Mouse (Mus musculus) forebrain, postnatal 0 days (tissue): ENCODE data around the gene Pex12. TPM values are rescaled to one million over a fixed set of nuclear protein-coding genes. Genes with fewer than 3 reads are reported as not detected.

Source experiments
- ATAC-seq: fragments of 200-750 bp; cut with Nextera tagmentation; 2 replicates; pipeline ENCODE4 v1.8.0; 2017; ENCODE audit warnings: mild to moderate bottlenecking, moderate library complexity
- DNase-seq: peaks from one replicate; pipeline ENCODE4 v3.0.0-alpha.2; 2015
- H3K27ac ChIP-seq: fragments of 300-500 bp; sonication (generic); 2 replicates; pipeline ENCODE4 v1.5.1; 2014; ENCODE audit warnings: low read depth, mild to moderate bottlenecking, antibody characterized with exemption, low read length, moderate library complexity, mixed read lengths
- H3K27me3 ChIP-seq: fragments of 300-500 bp; sonication (generic); 2 replicates; pipeline ENCODE4 v1.6.1; 2014; ENCODE audit warnings: mild to moderate bottlenecking, low read length, mixed read lengths; ENCODE audit not compliant: insufficient read depth
- H3K36me3 ChIP-seq: fragments of 300-500 bp; sonication (generic); 2 replicates; pipeline ENCODE4 v1.6.1; 2014; ENCODE audit warnings: mild to moderate bottlenecking, moderate library complexity; ENCODE audit not compliant: insufficient read depth
- H3K4me1 ChIP-seq: fragments of 300-500 bp; sonication (generic); 2 replicates; pipeline ENCODE4 v1.6.1; 2014; ENCODE audit warnings: antibody characterized with exemption; ENCODE audit not compliant: insufficient read depth
- H3K4me2 ChIP-seq: fragments of 300-500 bp; sonication (generic); 2 replicates; pipeline ENCODE4 v1.6.1; 2014; ENCODE audit warnings: low read depth, mild to moderate bottlenecking, moderate library complexity
- H3K4me3 ChIP-seq: fragments of 300-500 bp; sonication (generic); 2 replicates; pipeline ENCODE4 v1.5.1; 2014; ENCODE audit warnings: low read depth, low read length, mixed read lengths
- H3K9ac ChIP-seq: fragments of 300-500 bp; sonication (generic); 2 replicates; pipeline ENCODE4 v1.6.1; 2014; ENCODE audit warnings: mild to moderate bottlenecking
- H3K9me3 ChIP-seq: fragments of 300-500 bp; sonication (generic); 2 replicates; pipeline ENCODE4 v1.6.1; 2016; ENCODE audit warnings: low read length
- CTCF ChIP-seq: sonication (generic); IDR thresholded peaks from 2 replicates; pipeline ENCODE4 v1.5.1; 2016; ENCODE audit warnings: antibody characterized with exemption, control low read depth, low read depth
- WGBS: fragments of 180-500 bp; shearing (Covaris S2); extraction: QIAGEN DNeasy Blood & Tissue Kit; methylation state at CpG from one replicate; pipeline ENCODE4 v1.1.7; 2014; 5-methylcytosine and 5-hydroxymethylcytosine counted together
- polyA plus RNA-seq: library from polyadenylated mRNA; unstranded; fragments of >200 nt; fragmentation: Nextera tagmentation; extraction: Ambion mirVana; gene quantifications from 2 replicates; pipeline ENCODE4 v1.2.1, GENCODE M21; 2015
- total RNA-seq: library from RNA; depleted of rRNA; stranded (reverse); fragments of >200 nt; gene quantifications from 2 replicates; pipeline ENCODE4 v1.2.3, GENCODE M21; 2014

The Pex12 gene
- total and polyA plus RNA-seq, 2 experiments from 2014 or later = 12.8 to 16.2 TPM

GRCm38 (mm10) chr11:83312471-83312870 is 10.1 kb upstream of the Pex12 start:
- Histone ChIP-seq H3K9me3 (no peaks in the 10 kb centered on the region), H3K27ac (no peak overlapping the region), H3K4me3 (no peak overlapping the region), H3K27me3 (no peaks in the 10 kb centered on the region), H3K36me3 (peaks cover 26% of the 10 kb centered on the region), H3K9ac (no peak overlapping the region), H3K4me2 (no peak overlapping the region), H3K4me1 (no peaks in the 10 kb centered on the region)
- no peak for ATAC-seq
- no peak for TF ChIP-seq CTCF
- WGBS = 58% methylated on average over 5 of the region's 5 CpGs
- DNase-seq = no peak

- WGBS = 84% methylated on average over 4 of the region's 4 CpGs
- Histone ChIP-seq H3K4me1 (peaks cover 16% of the 10 kb centered on the region; the same call in 1 of the 2 replicates), H3K27me3 (no peaks in the 10 kb centered on the region), H3K4me2 (no peak overlapping the region), H3K9me3 (no peaks in the 10 kb centered on the region), H3K27ac (no peak overlapping the region), H3K4me3 (no peak overlapping the region), H3K36me3 (peaks cover 15% of the 10 kb centered on the region; the same call in 1 of the 2 replicates), H3K9ac (no peak overlapping the region)
- DNase-seq = no peak
- no peak for ATAC-seq
- TF ChIP-seq CTCF = no peak
These were observed 4.4 kb upstream of the Pex12 start for GRCm38 (mm10) chr11:83306700-83307253.

GRCm38 (mm10) chr11:83304485-83304884 is 2.1 kb upstream of the Pex12 start:
- ATAC-seq = no peak
- H3K4me2 ChIP-seq = peak overlapping the region; percentile 52
- 86% methylated on average over 2 of the region's 2 CpGs for WGBS
- peaks cover 16% of the 10 kb centered on the region; the same call in 1 of the 2 replicates for H3K4me1 ChIP-seq
- no peak overlapping the region for H3K4me3 ChIP-seq
- peaks cover 10% of the 10 kb centered on the region; the same call in 1 of the 2 replicates for H3K36me3 ChIP-seq
- no peak for TF ChIP-seq CTCF
- H3K9ac ChIP-seq = peak overlapping the region; percentile 93; the same call in 1 of the 2 replicates
- H3K27me3 ChIP-seq = no peaks in the 10 kb centered on the region
- no peaks in the 10 kb centered on the region for H3K9me3 ChIP-seq
- no peak for DNase-seq
- no peak overlapping the region for H3K27ac ChIP-seq

GRCm38 (mm10) chr11:83303751-83304150 is 1.4 kb upstream of the Pex12 start:
- H3K4me2 ChIP-seq = peak overlapping the region; percentile 52
- H3K4me3 ChIP-seq = peak overlapping the region; percentile 98
- no peaks in the 10 kb centered on the region for H3K9me3 ChIP-seq
- peaks cover 8% of the 10 kb centered on the region; the same call in 1 of the 2 replicates for H3K36me3 ChIP-seq
- DNase-seq (no peak), ATAC-seq (no peak)
- H3K4me1 ChIP-seq = peaks cover 16% of the 10 kb centered on the region; the same call in 1 of the 2 replicates
- H3K27ac ChIP-seq = no peak overlapping the region
- H3K9ac ChIP-seq = peak overlapping the region; percentile 93
- 64% methylated on average over 5 of the region's 5 CpGs for whole genome bisulfite sequencing
- H3K27me3 ChIP-seq = no peaks in the 10 kb centered on the region
- TF ChIP-seq CTCF = no peak

- peak overlapping the region; percentile 93 for H3K9ac ChIP-seq
- peak overlapping the region; percentile 98 for H3K27ac ChIP-seq
- H3K4me1 ChIP-seq = peaks cover 23% of the 10 kb centered on the region
- H3K4me2 ChIP-seq = peak overlapping the region; percentile 52
- 7% methylated on average over 10 of the region's 10 CpGs for WGBS
- peak overlapping the region; percentile 98 for H3K4me3 ChIP-seq
- no peaks in the 10 kb centered on the region for H3K36me3 ChIP-seq
- ATAC-seq = no peak
- TF ChIP-seq CTCF = peak; percentile 34; the same call in 1 of the 2 replicates
- no peak for DNase-seq
- no peaks in the 10 kb centered on the region for H3K27me3 ChIP-seq
- H3K9me3 ChIP-seq = no peaks in the 10 kb centered on the region
These were observed 262 bp downstream of the Pex12 start for GRCm38 (mm10) chr11:83302124-83302523.

- H3K36me3 ChIP-seq = no peaks in the 10 kb centered on the region
- no peak for ATAC-seq
- no peak overlapping the region for H3K4me2 ChIP-seq
- H3K27ac ChIP-seq = no peak overlapping the region
- 0 out of 2 replicates have a peak, but pooled peaks have one; percentile 6 for TF ChIP-seq CTCF
- peaks cover 23% of the 10 kb centered on the region for H3K4me1 ChIP-seq
- 67% methylated on average over 2 of the region's 2 CpGs for WGBS
- no peaks in the 10 kb centered on the region for H3K9me3 ChIP-seq
- H3K27me3 ChIP-seq = no peaks in the 10 kb centered on the region
- no peak overlapping the region for H3K9ac ChIP-seq
- no peak overlapping the region for H3K4me3 ChIP-seq
- DNase-seq = no peak
These were observed 955 bp downstream of the Pex12 start for GRCm38 (mm10) chr11:83301431-83301831.

GRCm38 (mm10) chr11:83299724-83300123 is 2.7 kb downstream of the Pex12 start:
- Histone ChIP-seq H3K4me2 (no peak overlapping the region), H3K27ac (no peak overlapping the region), H3K36me3 (peaks cover 9% of the 10 kb centered on the region; the same call in 1 of the 2 replicates), H3K27me3 (no peaks in the 10 kb centered on the region), H3K9me3 (no peaks in the 10 kb centered on the region), H3K4me1 (peaks cover 19% of the 10 kb centered on the region), H3K4me3 (no peak overlapping the region), H3K9ac (no peak overlapping the region)
- DNase-seq (no peak), ATAC-seq (no peak)
- WGBS = 92% methylated on average over 9 of the region's 9 CpGs
- no peak for TF ChIP-seq CTCF
